Mouse (Mus musculus) urinary bladder, postnatal 25 days (tissue): ENCODE measurements around the gene Gpr176.

ENCODE experiments used
- DNase-seq: peaks from one replicate; pipeline ENCODE4 v3.0.0; 2022; ENCODE audit warnings: low spot score

The Gpr176 gene

DNA sequence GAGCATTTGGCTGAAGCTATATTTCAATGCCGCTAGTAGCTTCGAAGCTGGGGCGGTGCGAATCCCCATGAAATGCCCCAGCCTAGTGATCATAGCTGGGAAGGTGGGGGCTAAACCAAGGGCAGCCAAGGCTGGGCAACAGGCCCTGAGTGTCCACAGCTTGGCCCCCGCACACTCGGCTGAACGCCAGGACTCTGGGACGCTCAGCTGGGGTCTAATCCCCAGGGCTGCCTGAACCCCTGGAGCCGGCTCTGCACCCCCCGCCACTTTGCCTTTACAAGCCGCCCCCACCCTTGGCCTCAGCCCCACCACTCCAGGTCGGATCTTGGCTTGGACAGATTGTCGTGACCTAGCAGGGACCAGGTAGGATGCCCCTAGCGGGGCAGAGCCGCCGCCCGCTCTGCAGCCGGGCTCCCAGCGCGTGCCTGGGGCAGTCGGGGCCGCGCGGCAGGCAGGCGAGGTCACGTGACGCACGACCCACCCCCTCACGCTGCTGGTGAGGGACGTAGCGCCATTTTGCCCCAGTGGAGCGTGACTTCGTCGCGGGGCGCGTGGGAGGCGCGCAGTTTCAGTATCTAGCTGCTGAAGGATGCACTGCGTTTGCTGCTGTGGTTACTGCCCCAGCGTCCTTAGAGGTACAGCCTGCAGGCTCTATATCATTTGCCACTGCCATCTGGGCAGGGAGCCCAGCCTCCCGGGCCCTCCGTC is 507 bp upstream of the Gpr176 start:
- peak; percentile 40 for DNase-seq

DNA sequence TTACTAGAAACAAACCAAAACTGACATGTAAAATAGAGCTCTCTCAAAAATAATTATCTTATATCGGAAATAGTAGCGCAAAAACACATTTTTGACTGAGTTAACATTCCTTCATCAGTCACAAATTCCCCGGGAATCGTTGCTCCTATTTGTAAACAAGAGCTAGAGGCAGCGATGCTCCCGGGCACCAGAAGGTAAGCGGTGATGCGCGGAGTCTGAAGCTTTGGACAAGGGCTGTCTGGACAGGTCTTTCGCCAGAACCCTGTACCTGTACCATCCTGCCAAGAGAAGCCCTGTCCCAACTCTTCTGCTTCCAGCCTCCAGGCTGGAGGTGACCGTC is 688 bp downstream of the Gpr176 start:
- no peak for DNase-seq

DNA sequence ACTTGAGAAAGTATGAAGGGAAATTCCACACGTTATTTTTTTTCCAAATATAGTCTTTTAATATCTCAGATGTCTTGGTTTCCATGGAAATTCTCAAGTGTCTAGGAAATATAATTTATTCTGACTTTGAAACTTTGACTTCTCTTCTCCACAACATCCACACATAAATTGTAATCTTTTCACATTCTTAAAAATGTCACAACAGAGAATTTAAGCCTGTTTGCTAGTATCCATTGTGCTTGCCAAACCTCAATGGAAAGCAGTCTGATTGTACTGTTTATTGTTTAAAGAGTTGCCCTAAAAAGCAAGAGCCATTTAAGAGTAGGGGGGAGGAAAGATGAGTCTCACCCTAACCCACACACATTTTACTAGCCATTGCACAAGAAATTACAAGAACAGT is 1.4 kb downstream of the Gpr176 start:
- DNase-seq = no peak

DNA sequence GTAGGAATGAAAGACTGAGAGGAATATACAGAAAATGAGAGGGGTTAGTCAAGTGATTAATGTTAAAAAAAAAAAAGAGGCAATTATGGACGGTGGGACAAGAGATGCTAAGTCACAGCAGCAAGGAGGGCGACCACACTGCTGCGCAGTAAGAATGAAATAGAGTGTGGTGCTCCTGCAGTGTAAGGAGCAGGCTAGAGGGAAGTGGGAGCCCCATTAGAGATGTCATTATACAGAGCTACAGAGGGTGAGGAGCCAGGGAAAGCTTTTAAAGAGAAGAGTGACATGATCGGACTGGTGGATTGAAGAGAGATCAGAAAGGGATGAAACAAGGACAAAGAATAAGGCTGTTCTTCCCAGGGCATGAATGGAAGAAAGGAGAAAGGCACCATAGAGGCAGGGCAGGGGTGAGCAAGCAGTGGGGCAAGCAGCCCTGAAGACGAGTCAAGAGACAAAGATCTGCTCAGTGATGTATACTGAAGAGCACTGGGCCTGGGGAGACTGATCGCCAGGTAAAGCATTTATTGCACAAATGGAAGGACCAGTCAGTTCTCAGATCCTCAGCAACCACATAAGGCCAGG is 18.0 kb downstream of the Gpr176 start:
- no peak for DNase-seq

DNA sequence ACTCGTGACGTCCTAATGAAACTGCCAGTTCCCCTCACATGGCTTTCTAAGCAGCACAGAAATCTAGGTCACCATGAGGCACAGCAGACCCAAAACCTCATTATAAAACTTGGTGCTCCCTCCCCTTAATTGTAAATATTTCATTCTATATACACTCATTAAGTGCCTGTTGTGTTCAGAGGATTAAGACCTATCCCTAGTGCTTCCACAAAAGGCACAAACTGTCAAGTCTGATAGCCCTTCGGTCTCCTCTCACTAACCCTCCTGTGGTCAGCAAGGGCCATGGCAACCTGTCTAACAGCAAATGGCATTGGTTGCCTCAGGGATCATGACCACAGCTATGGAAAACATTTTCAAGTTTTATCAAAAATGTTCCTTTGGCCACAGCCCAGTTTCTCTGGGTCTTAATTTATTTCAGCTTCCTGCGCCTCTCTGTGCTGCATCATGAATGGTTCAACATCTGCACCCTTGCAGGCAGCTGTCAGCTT is 19.3 kb downstream of the Gpr176 start:
- DNase-seq = no peak

DNA sequence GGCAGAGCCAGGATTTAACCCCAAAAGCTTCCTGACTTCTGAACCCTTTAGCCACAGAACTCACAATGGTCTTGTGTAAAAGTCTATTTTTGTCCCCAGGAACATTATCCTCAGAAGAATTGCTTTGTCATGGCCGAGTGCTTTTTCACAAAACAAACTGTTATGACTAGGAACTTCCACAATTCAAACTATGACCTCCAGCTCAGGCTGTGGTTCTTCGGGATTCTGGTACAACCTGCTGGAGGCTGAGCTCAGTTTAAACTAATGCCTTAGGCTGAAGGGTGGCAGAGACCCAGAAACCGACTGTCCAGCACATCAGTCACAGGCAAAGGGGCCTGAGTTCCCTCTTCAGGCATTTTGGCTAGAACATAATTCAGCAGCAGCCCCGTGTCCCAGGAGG is 19.7 kb downstream of the Gpr176 start:
- DNase-seq = no peak

DNA sequence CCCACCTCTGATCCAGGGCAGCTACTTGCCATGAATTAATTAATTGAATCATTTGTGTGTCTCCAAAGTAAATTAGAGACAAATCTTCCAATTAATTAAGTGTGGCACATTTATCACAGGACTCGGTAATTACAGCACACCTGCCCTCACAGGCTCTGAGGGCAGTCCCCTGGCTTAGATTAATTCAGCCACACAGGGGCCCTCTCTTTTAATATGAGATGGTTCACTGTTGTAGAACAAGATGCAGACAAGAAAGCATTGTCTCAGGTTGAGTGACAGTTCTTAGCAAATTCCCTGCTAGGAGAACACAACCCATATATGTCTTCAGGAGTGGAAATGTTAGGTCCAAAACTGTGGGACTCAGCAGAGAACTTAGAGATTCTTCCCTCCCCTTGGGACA is 27.7 kb downstream of the Gpr176 start:
- no peak for DNase-seq

DNA sequence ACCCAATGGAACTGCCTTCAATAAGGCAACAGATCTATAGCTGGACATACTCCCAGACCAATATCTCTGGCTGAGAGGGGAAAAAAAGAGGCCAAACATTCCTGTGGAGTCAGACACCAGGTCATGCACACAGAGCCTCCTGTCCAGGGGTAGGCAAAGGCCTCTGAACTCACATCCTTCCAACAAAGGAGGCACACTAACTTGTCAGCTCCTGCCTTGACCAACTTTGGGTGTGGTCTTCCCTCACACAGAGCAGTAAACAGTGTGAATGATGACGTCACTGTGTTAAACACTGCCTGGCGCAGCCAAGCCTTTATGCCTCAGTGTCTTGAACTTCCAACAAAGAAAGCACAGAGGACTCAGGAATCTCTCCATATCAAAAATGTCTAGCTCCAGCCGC is 29.3 kb downstream of the Gpr176 start:
- DNase-seq = no peak

DNA sequence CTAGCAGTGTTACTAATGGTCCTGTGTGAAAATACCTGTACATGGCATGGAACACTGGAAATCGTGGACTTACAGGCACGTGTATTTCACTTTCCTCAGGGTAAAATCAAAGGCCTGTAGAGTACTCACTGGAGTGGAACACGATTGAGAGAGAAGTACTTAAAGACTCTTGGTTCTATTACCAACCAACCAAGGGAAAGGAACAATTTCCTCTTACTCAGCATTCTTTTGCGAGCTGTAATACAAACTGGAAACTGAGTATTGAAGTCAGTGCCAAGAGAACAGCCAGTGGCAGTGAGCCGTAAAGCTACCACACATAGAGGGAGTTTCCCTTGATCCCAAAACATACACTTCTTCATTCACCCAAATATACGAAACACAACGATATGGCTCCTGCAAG is 31.9 kb downstream of the Gpr176 start:
- DNase-seq = no peak

DNA sequence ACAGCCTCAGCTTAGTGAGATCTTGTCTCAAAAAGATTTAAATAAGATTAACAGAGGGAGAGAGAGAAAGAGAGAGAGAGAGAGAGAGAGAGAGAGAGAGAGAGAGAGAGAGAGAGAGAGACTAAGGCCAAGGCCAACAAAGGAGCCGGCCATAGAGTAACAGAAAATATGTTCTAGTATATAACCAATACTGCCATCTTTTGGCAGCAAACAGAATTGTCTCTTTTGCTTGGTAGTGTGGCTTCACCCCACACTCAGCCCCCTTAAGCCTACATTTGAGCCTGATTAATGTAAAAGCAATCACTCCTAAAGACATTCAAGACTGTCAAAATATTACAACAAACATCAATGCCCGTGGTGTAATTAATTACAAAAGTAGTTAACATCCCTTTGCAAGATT is 37.1 kb downstream of the Gpr176 start:
- no peak for DNase-seq

DNA sequence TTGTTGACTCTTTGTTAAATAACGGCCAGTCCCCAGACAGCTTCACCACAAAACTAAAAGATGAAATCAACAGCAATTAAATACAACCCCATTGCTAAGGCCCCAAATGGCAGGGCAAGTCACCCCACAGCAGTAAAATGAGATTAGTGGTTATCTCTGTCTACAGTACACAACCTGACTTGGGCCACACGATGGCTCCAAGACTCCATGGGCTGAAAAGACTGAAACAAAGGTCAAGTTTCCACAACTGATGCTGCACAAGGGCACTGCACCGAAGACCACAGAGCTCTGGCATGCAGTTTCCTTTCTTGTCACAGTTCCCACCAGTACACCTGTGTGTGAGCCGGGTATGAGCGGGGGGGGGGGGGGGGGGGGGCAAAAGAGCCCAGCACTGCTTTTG is 50.6 kb downstream of the Gpr176 start:
- DNase-seq = no peak

DNA sequence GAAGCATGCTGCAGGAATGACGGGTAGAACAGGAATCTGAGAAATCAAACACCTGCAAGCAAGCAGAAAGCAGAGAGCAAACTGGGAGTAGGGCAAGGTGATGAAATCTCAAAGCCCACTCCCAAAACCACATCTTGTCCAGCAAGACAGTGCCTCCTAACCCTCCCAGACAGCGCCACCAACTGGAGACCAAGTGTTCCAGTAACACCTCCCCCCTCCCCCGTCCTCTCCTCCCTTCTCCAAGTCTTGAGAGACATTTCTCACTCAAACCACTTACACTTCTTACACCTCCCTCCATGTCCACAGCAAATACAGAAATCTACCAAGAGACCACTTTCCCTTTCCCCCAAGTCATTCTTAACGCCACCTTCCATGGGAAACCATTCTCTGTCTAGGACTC is 51.4 kb downstream of the Gpr176 start:
- no peak for DNase-seq

DNA sequence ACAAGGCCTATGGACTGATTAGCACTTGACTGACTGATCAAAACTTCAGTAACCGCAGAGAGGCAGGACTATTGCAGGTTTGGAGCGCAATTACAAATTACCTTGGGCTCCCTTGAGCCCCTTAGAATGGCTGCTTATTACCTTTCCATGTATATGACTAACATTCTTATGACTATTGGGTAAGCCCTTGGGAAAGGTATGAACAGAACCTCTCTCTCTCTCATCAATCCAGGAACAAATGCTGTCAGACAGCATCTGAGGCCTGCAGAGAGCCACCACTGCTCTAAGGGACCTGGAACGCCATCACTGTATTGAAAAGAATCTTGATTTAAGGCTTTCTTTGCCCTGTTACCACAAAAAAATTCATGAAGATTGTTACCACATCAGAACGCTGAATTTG is 52.1 kb downstream of the Gpr176 start:
- no peak for DNase-seq

DNA sequence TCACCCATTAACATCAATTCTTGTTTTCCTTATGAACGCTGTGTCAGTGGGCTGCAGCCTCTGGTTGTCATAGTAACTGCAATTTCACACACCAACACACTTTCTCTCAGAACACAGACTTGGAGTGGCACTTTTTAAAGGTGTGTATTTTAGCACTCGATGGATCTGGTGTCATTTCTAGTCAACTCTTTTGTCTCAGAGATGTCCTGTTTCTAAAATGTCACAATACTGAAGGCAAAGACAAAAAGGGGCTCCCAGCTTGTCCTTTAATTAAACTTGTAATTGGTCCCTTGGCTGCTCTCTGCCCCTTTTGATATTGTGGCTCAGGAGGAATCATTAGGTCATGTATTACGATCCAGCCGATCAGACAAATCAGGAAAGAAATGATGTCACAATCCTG is 52.7 kb downstream of the Gpr176 start:
- no peak for DNase-seq

DNA sequence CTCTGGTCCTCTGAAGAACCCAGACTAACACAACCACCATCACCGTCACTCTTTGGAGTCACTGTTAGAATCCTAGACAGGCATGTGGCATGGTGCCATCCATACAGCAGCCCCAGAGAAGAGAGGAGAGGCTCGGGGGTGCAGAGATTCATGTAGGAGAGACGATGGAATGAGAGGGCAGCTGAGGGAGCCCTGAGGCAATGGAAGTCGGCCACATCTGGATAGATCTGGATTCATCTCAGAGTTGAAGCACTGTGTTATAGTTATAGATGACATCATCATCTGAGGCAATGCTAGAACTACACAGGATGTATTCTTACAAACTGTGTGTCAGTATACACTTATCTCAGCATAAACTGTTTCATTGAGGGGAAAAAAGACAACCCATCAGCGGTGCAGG is 54.0 kb downstream of the Gpr176 start:
- no peak for DNase-seq

DNA sequence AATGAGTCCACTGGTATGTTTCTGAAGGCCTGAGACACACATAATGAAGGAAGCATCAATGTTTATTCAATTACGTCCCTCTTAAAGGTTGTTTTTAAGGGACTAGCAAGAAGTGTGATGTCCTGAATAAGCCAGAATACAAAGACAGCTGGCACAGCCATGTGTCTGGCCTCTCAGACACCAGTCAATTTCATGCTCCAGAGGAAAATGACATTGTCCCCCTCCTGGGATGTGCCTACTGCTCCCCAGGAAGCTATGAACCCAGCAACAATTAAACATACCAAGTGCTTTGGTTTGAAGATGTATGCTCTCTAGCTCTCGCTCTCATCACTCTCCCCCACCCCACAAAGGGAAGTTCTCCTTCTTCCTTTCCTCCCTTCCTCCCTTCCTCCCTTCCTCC is 56.3 kb downstream of the Gpr176 start:
- no peak for DNase-seq

DNA sequence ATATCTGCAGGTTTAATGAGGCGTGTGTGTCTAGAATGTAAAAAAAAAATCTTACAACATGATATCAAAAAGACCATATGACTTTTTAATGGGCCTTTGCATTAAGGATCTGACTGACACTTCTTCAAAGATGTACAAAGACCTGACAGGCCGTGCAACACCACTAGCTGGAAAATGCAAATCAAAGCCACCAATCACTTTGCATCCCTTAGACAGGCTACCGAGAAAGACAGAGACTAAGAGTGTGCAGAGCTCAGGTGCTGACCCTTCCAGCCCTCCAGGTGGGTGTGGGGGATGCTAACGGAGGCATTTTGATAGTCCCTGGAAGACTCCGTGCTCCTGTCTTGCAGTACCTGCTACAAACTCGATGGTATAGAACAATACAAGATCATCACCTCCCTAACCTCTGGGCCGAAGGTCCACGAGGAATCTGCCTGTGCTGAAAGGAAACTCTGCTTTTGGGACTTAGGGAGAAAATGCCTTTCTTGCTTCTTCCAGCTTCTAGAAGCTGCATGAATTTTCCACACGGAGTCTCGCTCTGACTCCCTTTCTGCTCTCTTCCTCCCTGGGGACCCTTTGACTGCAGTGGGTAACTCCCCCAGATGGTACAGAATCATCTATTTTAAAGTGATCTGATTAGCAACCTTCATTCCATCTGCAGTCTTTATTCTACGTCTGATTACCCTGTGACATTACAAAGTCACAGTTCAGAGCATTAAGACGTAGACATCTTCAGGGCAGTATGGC is 57.4 kb downstream of the Gpr176 start:
- no peak for DNase-seq

DNA sequence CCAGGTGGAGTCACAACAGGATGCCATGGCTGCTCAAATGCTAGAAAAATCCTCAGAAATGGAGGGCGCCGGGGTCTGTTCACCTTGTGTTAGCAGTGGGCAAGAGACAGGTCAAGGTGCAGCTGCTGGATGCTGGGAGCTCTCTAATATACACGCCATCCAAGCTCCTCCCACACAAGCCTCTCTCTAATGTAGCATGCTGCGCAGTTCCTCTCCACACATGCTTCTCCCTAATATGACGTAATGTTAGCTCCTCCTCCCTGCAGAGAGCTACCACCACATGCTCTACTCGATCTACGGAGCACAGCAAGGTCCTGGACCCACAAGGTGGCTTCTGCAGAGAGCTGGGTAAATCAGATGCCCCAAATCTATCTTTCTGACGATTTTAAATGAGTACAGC is 65.7 kb downstream of the Gpr176 start:
- DNase-seq = no peak

DNA sequence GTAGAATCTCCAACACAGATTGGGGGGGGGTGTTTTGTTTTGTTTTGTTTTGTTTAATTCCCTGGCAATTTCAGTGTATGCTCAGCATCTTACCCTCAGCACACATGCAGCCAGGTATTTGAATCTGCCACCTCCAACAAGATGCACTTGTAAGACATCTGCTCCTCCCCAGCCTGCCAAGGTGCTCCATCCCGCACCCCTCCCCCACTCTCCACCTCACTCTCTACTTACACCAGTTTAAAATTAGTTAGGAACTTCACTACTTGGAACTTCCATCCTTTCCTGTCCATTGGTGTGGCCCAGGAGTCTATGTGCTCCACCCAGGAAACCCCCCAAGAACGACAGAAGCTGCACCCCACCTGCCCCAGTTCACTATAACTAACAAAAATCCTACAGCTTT is 66.3 kb downstream of the Gpr176 start:
- no peak for DNase-seq

DNA sequence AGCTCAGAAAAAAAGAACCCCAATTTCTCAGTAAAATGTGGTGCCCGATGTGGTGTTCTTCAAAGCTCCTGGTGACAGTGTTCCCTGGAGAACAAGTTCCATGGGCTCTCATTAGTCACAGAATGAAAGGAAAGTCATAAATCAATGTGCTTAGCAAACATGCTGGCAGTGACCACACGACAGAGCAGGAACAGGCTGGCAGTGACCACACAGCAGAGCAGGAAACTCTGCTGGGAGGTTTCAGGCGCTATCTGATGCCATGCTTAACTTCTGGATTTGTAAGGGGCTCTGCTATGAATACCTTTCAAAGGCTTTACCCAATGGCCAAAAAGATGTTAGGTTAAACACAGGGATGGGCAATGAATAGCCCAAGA is 66.7 kb downstream of the Gpr176 start:
- no peak for DNase-seq

DNA sequence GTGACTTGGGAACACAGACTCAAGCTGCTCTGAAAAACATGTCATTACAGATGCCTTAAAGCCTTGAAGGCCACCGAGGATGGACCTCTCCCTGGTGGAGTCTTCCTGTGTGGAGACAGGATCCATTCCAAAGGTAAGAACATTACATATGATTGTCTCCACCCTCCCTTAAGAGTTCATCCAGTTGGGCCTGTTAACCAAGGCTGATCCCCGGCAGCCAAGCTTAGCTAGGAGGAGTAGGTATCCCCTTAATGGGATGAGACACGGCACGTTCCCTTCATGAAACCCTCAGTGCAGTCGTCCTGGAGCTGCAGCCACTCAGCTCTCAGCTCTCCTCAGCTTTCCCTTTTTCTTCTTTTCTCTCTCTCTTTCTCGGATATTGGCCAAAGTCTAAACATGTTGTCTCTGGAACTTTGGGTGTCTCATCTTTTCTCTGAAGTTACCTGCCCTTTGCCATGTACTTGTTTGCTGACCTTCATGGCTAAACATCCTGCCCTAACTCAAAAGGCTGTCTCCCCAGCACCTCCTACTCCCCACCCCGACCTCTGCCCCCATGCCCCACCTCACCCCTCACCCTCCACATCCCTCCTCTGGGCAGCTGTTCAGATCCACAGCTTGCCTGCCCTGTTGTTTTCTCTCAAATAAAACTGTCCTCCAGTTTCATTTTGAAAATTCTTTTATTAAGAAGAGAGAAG is 67.2 kb downstream of the Gpr176 start:
- DNase-seq = no peak

DNA sequence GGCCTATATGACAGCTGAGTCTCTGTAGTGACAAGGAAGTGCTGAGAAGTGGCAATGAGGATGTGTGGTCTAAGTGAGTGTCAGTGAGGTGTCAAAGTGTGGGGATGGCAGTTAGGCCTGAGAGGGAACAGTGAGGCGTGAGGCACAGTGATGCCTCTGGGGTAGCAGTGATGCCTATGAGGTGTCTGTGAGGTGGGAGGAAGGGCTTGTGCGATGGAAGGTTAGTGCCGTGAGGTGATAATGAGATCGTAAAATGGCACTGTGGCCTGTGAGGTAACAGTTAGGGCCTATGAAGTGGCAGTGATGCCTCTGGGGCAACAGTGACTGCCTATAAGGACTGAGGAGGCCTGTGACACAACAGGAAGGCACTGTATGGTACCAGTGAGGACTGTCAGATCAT is 69.8 kb downstream of the Gpr176 start:
- DNase-seq = no peak

DNA sequence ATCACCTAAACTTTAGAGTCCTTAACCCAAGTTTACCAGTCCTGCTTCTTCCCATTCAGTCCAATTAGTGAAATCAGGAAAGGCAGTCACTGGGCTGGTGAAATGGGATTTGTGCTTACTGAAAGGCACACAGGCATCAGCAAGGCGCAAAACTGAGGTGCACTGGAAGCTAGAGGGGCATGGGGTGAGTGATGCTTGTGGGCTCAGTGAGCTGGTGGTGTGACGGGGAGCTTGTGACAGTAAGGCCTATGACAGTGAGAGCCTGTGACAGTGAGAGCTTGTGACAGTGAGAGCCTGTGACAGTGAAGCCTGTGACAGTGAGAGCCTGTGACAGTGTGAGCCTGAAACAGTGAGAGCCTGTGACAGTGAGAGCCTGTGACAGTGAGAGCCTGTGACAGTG is 71.6 kb downstream of the Gpr176 start:
- DNase-seq = no peak
